Mouse (Mus musculus): ENCODE results near the gene Fgb.

DNA sequence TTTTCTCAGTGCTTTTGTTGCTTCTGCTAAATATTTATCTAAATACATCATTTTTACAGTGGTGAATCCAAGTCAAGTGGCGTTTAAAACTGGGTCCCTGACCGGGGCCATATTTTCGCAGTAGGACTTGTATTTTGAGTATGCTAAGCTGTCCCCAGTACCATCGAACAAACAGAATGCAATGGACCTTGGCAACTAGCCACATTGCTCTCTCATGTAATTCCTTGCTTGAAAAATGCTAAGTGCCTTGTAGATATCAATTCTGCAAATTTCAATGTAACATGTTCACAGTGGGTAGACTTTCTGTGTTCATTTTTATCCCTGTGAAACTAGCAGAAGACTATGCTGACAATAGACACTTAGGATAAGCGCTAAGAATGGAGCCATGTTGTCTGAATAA is 28.5 kb downstream of the Fgb start:
- TF ChIP-seq POLR2A (IDR thresholded peaks at IDR 0.05; ENCODE audit: control insufficient read depth, extremely low read depth, insufficient read depth, low read length, poor library complexity) = no peak
- TF ChIP-seq CTCF (IDR thresholded peaks at IDR 0.05; ENCODE audit: borderline replicate concordance, control insufficient read depth, extremely low read depth, insufficient read depth, low read length, poor library complexity) = no peak
